Mouse (Mus musculus) MEL (cell line): ENCODE results near the gene Dnajb5. TPM values are rescaled to one million over a fixed set of nuclear protein-coding genes. Genes with fewer than 3 reads are reported as not detected.

Experiments
- DNase-seq: peaks from one replicate; pipeline ENCODE4 v3.0.0; 2011; ENCODE audit warnings: low read depth, low spot score
- H3K27ac ChIP-seq: 2 replicates; pipeline ENCODE4 v1.5.1; 2012; ENCODE audit warnings: low read depth, mild to moderate bottlenecking, control low read depth, low read length, moderate library complexity; ENCODE audit not compliant: control insufficient read depth
- H3K27me3 ChIP-seq, 2 experiments: fragments of 150-350 bp in 1 of 2; sonication (generic) in 1 of 2; 2 replicates each; pipeline ENCODE4 v1.6.1; 2012; ENCODE audit warnings: low read length in 2 of 2, mild to moderate bottlenecking in 2 of 2, improper control_type of control experiment in 1 of 2, moderate library complexity in 1 of 2; ENCODE audit not compliant: insufficient read depth in 2 of 2, control insufficient read depth in 1 of 2
- H3K36me3 ChIP-seq, 2 experiments: 2 replicates each; pipeline ENCODE4 v1.6.1; 2012 to 2014; ENCODE audit warnings: low read length in 2 of 2, improper control_type of control experiment in 1 of 2, inconsistent platforms in 1 of 2, mild to moderate bottlenecking in 1 of 2; ENCODE audit not compliant: insufficient read depth in 2 of 2, control insufficient read depth in 1 of 2
- H3K4me1 ChIP-seq, 2 experiments: fragments of 150-350 bp in 1 of 2; sonication (generic) in 1 of 2; 2 replicates each; pipeline ENCODE4 v1.6.1; 2012; ENCODE audit warnings: low read length in 2 of 2, improper control_type of control experiment in 1 of 2, mild to moderate bottlenecking in 1 of 2; ENCODE audit not compliant: insufficient read depth in 2 of 2, control insufficient read depth in 1 of 2
- H3K4me3 ChIP-seq, 2 experiments: fragments of 150-350 bp in 1 of 2; sonication (generic) in 1 of 2; 2 replicates each; pipeline ENCODE4 v1.5.1; 2012; ENCODE audit warnings: low read depth in 2 of 2, low read length in 2 of 2, mild to moderate bottlenecking in 2 of 2, moderate library complexity in 2 of 2, control low read depth in 1 of 2, improper control_type of control experiment in 1 of 2; ENCODE audit not compliant: control insufficient read depth in 1 of 2, insufficient read depth in 1 of 2
- H3K79me2 ChIP-seq: 2 replicates; pipeline ENCODE4 v1.6.1; 2012; ENCODE audit warnings: mild to moderate bottlenecking, low read length, moderate library complexity; ENCODE audit not compliant: control insufficient read depth, poor library complexity, insufficient read depth
- H3K9ac ChIP-seq: 2 replicates; pipeline ENCODE4 v1.6.1; 2012; ENCODE audit warnings: low read depth, mild to moderate bottlenecking, control low read depth, low read length, moderate library complexity; ENCODE audit not compliant: control insufficient read depth, poor library complexity, severe bottlenecking
- H3K9me3 ChIP-seq: fragments of 150-350 bp; sonication (generic); replicated peaks from 2 replicates; pipeline ENCODE4 v1.6.1; 2012; ENCODE audit warnings: mild to moderate bottlenecking, low read length, improper control_type of control experiment, moderate library complexity; ENCODE audit not compliant: insufficient read depth
- BHLHE40 ChIP-seq: IDR thresholded peaks from 2 replicates; pipeline ENCODE4 v1.6.1; 2012; ENCODE audit warnings: low read depth, mild to moderate bottlenecking, inconsistent platforms, low read length, improper control_type of control experiment, borderline replicate concordance
- CHD1 ChIP-seq: IDR thresholded peaks from 2 replicates; pipeline ENCODE4 v1.6.1; 2012; ENCODE audit warnings: low read depth, mild to moderate bottlenecking, inconsistent platforms, low read length, improper control_type of control experiment
- ETS1 ChIP-seq: IDR thresholded peaks from 2 replicates; pipeline ENCODE4 v1.6.1; 2012; ENCODE audit warnings: low read depth, mild to moderate bottlenecking, inconsistent platforms, low read length, improper control_type of control experiment, moderate library complexity
- GABPA ChIP-seq: IDR thresholded peaks from 2 replicates; pipeline ENCODE4 v1.6.1; 2012; ENCODE audit warnings: low read depth, mild to moderate bottlenecking, inconsistent platforms, low read length, improper control_type of control experiment, moderate library complexity
- GATA1 ChIP-seq: IDR thresholded peaks from 2 replicates; pipeline ENCODE4 v1.6.1; 2011; ENCODE audit warnings: low read depth, low read length, improper control_type of control experiment
- JUND ChIP-seq: IDR thresholded peaks from 2 replicates; pipeline ENCODE4 v1.6.1; 2011; ENCODE audit warnings: low read depth, mild to moderate bottlenecking, improper control_type of control experiment, low read length
- MAZ ChIP-seq: IDR thresholded peaks from 2 replicates; pipeline ENCODE4 v1.6.1; 2012; ENCODE audit warnings: low read depth, mild to moderate bottlenecking, inconsistent platforms, low read length, improper control_type of control experiment
- MEF2A ChIP-seq: IDR thresholded peaks from 2 replicates; pipeline ENCODE4 v1.6.1; 2014; ENCODE audit warnings: low read depth, mild to moderate bottlenecking, inconsistent platforms, low read length, improper control_type of control experiment; ENCODE audit not compliant: poor library complexity, insufficient replicate concordance, severe bottlenecking; ENCODE audit errors: extremely low read depth
- MXI1 ChIP-seq: IDR thresholded peaks from 2 replicates; pipeline ENCODE4 v1.6.1; 2011; ENCODE audit warnings: mild to moderate bottlenecking, low read depth, low read length, improper control_type of control experiment
- MYB ChIP-seq: IDR thresholded peaks from 2 replicates; pipeline ENCODE4 v1.6.1; 2011; ENCODE audit warnings: mild to moderate bottlenecking, low read depth, low read length, improper control_type of control experiment
- MYC ChIP-seq: IDR thresholded peaks from 2 replicates; pipeline ENCODE4 v1.6.1; 2011; ENCODE audit warnings: low read depth, mild to moderate bottlenecking, low read length, improper control_type of control experiment, moderate library complexity
- NELFE ChIP-seq: IDR thresholded peaks from 2 replicates; pipeline ENCODE4 v1.6.1; 2011; ENCODE audit warnings: low read depth, low read length, improper control_type of control experiment
- NRF1 ChIP-seq: IDR thresholded peaks from 2 replicates; pipeline ENCODE4 v1.6.1; 2014; ENCODE audit warnings: low read depth, mild to moderate bottlenecking, inconsistent platforms, low read length, improper control_type of control experiment, moderate library complexity; ENCODE audit not compliant: poor library complexity, insufficient read depth, severe bottlenecking
- POLR2A ChIP-seq, 2 experiments: IDR thresholded peaks; 2 replicates each; pipeline ENCODE4 v1.6.1; 2011 to 2012; ENCODE audit warnings: low read length in 2 of 2, mild to moderate bottlenecking in 2 of 2, control low read depth in 1 of 2, improper control_type of control experiment in 1 of 2, low read depth in 1 of 2, moderate library complexity in 1 of 2; ENCODE audit not compliant: control insufficient read depth in 1 of 2, insufficient read depth in 1 of 2, poor library complexity in 1 of 2
- POLR2AphosphoS5 ChIP-seq: IDR thresholded peaks from 2 replicates; pipeline ENCODE4 v1.6.1; 2012; ENCODE audit warnings: low read depth, borderline replicate concordance, mild to moderate bottlenecking, inconsistent platforms, low read length, moderate library complexity, mixed read lengths
- RAD21 ChIP-seq: IDR thresholded peaks from 2 replicates; pipeline ENCODE4 v1.6.1; 2011; ENCODE audit warnings: mild to moderate bottlenecking, low read depth, low read length, improper control_type of control experiment
- RCOR1 ChIP-seq: IDR thresholded peaks from 2 replicates; pipeline ENCODE4 v1.6.1; 2012; ENCODE audit warnings: low read depth, mild to moderate bottlenecking, inconsistent platforms, low read length, improper control_type of control experiment
- SIN3A ChIP-seq: IDR thresholded peaks from 2 replicates; pipeline ENCODE4 v1.6.1; 2012; ENCODE audit warnings: low read length, improper control_type of control experiment, inconsistent platforms
- SMC3 ChIP-seq: IDR thresholded peaks from 2 replicates; pipeline ENCODE4 v1.6.1; 2011; ENCODE audit warnings: low read depth, low read length, improper control_type of control experiment
- TBP ChIP-seq: IDR thresholded peaks from 2 replicates; pipeline ENCODE4 v1.8.0; 2011; ENCODE audit warnings: low read depth, low read length, improper control_type of control experiment
- ZC3H11A ChIP-seq: IDR thresholded peaks from 2 replicates; pipeline ENCODE4 v1.6.1; 2012; ENCODE audit warnings: low read depth, mild to moderate bottlenecking, inconsistent platforms, low read length, improper control_type of control experiment
- ZMIZ1 ChIP-seq: IDR thresholded peaks from 2 replicates; pipeline ENCODE4 v1.6.1; 2012; ENCODE audit warnings: low read depth, mild to moderate bottlenecking, inconsistent platforms, low read length, improper control_type of control experiment, moderate library complexity
- ZNF384 ChIP-seq: IDR thresholded peaks from 2 replicates; pipeline ENCODE4 v1.6.1; 2012; ENCODE audit warnings: low read depth, mild to moderate bottlenecking, inconsistent platforms, low read length, improper control_type of control experiment
- polyA plus RNA-seq, 2 experiments: library from polyadenylated mRNA; stranded (reverse) in 1 of 2; unstranded in 1 of 2; fragments of >175 nt in 1 of 2; fragments of >200 nt in 1 of 2; gene quantifications; 2 replicates each; pipeline versions ENCODE4 v1.2.1 to v1.2.4; 2012; ENCODE audit warnings: low replicate concordance in 2 of 2, low read depth in 1 of 2; ENCODE audit not compliant: insufficient read length in 2 of 2, insufficient read depth in 1 of 2, missing spikeins in 1 of 2
- total RNA-seq: library from RNA; depleted of rRNA; stranded (reverse); fragments of 300-350 nt; gene quantifications from 2 replicates; pipeline ENCODE4 v1.2.3, GENCODE M21; 2012

The Dnajb5 gene
- total and polyA plus RNA-seq, 3 experiments, result 0.73 to 1.8 TPM; not detected in 1

- Histone ChIP-seq H3K79me2 (no peaks in the 10 kb centered on the region), H3K36me3 (0 out of 4 replicates have a peak, but pooled peaks cover 0 to 1% of the 10 kb centered on the region in 2 experiments), H3K4me1 (peaks cover under 1 to 7% of the 10 kb centered on the region in 2 experiments; a peak in 1 of 4 replicates), H3K27me3 (peaks cover 0 to 2% of the 10 kb centered on the region in 2 experiments; a peak in 1 of 4 replicates), H3K9ac (no peak overlapping the region), H3K9me3 (no peaks in the 10 kb centered on the region), H3K27ac (no peak overlapping the region), H3K4me3 (no peak overlapping the region)
- DNase-seq, result no peak
- TF ChIP-seq RAD21 (no peak), SMC3 (no peak), POLR2A (IDR thresholded peaks at IDR 0.05; ENCODE audit: control insufficient read depth in 1 of 2, insufficient read depth in 1 of 2, low read depth in 1 of 2, low read length in 2 of 2, poor library complexity in 1 of 2) (no peak), RCOR1 (no peak), MEF2A (no peak), MAZ (no peak), GATA1 (no peak), SIN3A (no peak), MXI1 (no peak), JUND (no peak), MYB (no peak), POLR2AphosphoS5 (no peak), MYC (no peak), NELFE (no peak), TBP (no peak), CHD1 (no peak), ETS1 (no peak), ZNF384 (no peak), BHLHE40 (no peak), ZC3H11A (no peak)
These were observed 20.7 kb upstream of the Dnajb5 start for GRCm38 (mm10) chr4:42928952-42929351.

- H3K79me2 ChIP-seq, result no peaks in the 10 kb centered on the region
- no peak overlapping the region for H3K9ac ChIP-seq
- TF ChIP-seq ZMIZ1 (no peak), RAD21 (no peak), NRF1 (no peak), GABPA (no peak), ZC3H11A (no peak), RCOR1 (no peak)
- H3K27ac ChIP-seq, result no peak overlapping the region
- peaks cover 2 to 10% of the 10 kb centered on the region in 2 experiments; a peak in 1 of 4 replicates for H3K4me1 ChIP-seq
- no peaks in the 10 kb centered on the region for H3K9me3 ChIP-seq
- no peak for DNase-seq
- 0 out of 4 replicates have a peak, but pooled peaks cover 0 to 2% of the 10 kb centered on the region in 2 experiments for H3K36me3 ChIP-seq
- no peaks in the 10 kb centered on the region; a peak in 1 of 4 replicates for H3K27me3 ChIP-seq
- no peak overlapping the region for H3K4me3 ChIP-seq
These were observed 17.2 kb upstream of the Dnajb5 start for GRCm38 (mm10) chr4:42932229-42932969.
